Mouse (Mus musculus): ENCODE measurements around the gene Csnk2b.

Csnk2b gene

GRCm38 (mm10) chr17:35088825-35089644 is 32.8 kb downstream of the Csnk2b start, which contains the start of gene Abhd16a:
Abhd16a (plus strand) TSS chr17:35089263.
- DNase-seq (ENCODE audit: low read depth, low spot score): peak; percentile 86

DNA sequence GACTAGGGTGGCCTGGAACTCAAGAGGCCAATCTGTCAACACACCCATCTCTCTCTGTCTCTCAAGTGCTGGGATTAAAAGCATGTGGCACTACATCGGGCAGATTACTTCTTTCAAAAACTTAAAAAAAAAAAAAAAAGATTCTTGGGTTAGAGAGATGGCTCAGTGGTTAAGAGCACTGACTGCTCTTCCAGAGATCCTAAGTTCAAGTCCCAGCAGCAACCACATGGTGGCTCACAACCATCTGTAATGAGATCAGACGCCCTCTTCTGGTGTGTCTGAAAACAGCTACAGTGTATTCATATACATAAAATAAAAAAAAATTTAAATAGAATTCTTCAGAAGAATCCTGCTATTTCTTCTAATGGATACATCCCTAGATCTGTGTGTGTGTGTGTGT is 33.7 kb downstream of the Csnk2b start:
- DNase-seq (ENCODE audit: low read depth, low spot score): no peak

- DNase-seq (ENCODE audit: low read depth, low spot score): no peak
Measured at GRCm38 (mm10) chr17:35085208-35085865, 36.5 kb downstream of the Csnk2b start, which contains the start of gene Ly6g6f. Ly6g6f (minus strand) TSS chr17:35085610.

- DNase-seq (ENCODE audit: low read depth, low spot score): no peak
Measured at GRCm38 (mm10) chr17:35083929-35084497, 37.8 kb downstream of the Csnk2b start.

DNA sequence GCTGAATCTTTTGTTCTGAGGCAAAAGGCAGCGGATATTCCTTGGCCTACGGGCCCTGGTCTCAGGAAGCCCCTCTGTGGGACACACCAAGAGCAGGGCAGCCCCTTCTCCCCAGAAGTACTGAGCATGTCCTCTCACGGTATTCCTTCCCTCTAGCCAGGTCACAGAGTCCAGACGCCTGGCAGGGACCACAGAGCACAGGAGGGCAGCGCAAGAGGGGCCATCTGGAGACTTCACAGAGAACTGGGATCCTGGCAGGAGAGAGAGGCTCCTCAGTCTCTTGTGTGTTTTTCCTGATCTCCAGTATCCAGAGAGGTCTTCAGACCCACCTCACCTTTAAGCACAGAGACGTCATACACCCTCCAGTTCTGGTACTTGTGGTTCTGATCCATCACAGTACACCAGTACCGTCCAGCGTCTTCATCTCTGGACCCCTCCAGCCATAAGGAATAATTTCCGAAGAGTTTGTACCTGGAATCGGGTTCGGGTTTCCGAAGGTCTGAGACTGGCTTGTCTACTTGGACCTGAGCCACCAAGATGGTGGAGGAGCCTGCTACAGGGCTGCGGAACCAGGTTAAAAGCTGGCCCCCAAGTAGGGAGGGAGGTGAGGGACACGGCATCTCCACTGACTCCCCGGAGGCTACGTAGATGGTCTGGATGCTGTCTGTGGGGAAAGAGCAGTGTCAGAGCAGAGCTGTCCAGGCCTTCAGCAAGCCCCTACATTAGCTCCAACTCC is 38.8 kb downstream of the Csnk2b start:
- DNase-seq (ENCODE audit: low read depth, low spot score): no peak

DNA sequence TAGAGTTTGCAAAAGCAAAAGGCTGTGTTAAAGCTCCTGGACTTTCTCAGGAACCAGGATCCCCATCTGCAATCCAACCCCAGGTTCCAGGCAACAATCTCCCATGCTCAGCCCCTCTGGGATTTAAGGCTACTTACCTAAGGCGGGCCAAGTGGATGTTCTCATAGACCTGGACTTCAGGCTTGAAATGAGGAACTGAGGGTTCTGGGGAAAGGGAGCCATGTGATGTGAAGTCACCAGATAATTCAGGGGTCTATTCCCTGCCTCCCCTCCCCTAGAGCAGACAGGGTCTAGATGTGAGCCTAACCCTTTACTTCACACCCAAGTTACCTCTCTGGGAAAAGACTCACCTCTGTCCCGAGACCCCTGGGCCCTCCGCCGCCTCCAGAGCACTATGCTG is 41.1 kb downstream of the Csnk2b start:
- no peak for DNase-seq (ENCODE audit: low read depth, low spot score)

GRCm38 (mm10) chr17:35080248-35080647 is 41.6 kb downstream of the Csnk2b start:
- no peak for DNase-seq (ENCODE audit: low read depth, low spot score)

GRCm38 (mm10) chr17:35079778-35080177 is 42.1 kb downstream of the Csnk2b start:
- no peak for DNase-seq (ENCODE audit: low read depth, low spot score)

GRCm38 (mm10) chr17:35077786-35078233 is 44.0 kb downstream of the Csnk2b start, which contains the start of gene Ly6g6d:
Ly6g6d (minus strand) TSS chr17:35078065.
- no peak for DNase-seq (ENCODE audit: low read depth, low spot score)

- no peak for DNase-seq (ENCODE audit: low read depth, low spot score)
Measured at GRCm38 (mm10) chr17:35077285-35077684, 44.6 kb downstream of the Csnk2b start.

DNA sequence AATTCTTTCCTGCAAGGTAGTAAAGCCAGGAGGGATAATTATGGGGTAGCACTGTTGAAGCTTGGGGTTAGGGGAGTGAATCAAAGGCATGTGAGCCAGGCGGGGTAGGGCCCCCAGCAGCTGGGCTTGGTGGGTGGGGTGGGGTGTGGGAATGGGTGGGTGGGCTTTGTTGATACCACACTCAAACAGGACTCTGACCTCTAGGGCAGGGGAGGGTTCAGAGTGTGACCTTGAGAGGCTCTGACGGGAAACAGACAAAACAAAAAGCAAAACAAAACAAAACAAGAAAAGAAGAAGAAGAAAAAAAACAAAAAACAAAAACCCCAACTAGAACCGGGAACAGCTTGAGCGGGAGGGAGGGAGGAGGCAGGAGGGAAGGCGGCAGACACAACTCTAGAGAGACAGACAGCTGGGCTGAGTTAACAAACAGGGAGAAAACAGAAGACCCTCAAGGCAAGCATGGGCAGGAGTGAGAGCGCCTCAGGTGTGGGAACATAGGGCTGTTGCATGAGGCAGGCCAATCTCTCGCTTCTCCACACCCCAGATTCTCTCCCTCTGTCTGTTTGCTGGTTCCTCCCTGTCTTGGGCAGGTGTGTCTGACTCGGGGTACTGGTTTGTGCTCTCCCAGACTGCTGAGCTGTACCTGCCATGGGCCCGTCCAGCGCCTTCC is 45.2 kb downstream of the Csnk2b start, which contains the start of gene Ly6g6e:
Gene Ly6g6e, plus strand, starts transcription at position 396 of the 670 bp plus-strand sequence.
- no peak for DNase-seq (ENCODE audit: low read depth, low spot score)

GRCm38 (mm10) chr17:35074097-35074496 is 47.8 kb downstream of the Csnk2b start:
- no peak for DNase-seq (ENCODE audit: low read depth, low spot score)

GRCm38 (mm10) chr17:35071454-35071853 is 50.4 kb downstream of the Csnk2b start:
- DNase-seq (ENCODE audit: low read depth, low spot score): no peak

DNA sequence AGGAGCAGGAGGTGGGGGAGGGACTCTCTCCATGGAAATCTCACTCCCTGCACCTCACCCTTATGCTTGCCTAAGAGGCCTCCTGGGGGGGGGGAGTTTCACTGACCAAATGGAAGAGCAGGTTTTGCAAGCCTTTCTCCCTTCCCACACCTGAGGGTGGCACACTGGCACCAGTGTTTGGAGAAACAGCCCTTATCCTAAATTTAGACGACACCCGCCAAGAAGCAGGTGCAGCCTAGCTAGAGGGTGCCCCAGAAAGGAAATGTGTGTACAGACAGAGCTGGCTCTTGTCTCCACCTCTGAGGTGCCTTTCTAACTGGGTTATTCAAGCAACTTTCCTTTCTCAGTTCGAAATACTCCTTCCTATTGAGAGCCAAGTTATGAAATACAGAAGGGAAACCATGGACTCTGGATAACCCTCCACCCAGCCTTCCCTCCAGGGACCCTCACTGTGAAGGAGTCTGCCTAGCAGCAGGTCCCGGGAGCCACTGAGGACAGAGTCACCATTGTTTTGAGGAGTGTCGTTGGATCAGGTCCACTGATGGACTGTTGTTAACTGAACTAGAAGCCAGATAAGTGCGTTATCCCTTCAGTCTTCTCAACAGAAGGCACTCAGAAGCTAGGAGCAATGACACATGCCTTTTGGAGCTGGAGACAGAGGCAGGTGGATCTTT is 51.2 kb downstream of the Csnk2b start:
- no peak for DNase-seq (ENCODE audit: low read depth, low spot score)

DNA sequence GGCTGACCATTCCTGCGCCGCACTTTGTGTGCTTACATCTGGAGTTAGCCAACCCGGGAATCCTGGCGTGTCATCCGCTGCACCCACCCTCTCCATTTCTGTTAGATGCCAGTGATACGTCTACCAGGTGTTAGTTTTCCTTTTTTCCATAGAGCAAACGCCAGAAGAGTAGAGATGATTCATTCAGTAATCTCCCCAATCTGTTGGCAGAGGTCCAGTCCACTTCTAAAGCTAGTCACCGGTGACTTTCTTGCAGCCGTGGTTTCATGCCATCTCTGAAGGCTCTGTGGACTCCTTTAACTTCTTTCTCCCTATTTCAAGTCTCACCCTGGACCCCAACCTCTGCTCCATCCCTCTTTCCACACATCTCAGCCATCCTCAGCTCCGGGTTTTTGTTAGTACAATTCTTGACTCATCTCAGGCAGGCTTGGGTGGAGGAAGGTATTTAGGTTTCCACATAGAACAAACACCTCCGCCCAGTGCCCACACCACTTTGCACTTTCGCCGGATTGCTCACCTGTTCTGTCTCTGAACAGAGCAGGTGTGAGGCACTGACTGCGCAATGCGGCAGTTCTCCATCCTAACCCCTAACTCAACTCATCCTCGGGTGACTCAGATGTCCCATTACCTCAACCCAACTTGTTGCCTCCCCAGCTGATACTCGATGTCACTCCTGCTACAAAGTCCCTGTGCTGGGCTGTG is 53.5 kb downstream of the Csnk2b start:
- no peak for DNase-seq (ENCODE audit: low read depth, low spot score)
